Mouse (Mus musculus): ENCODE data around the gene Wnt2.
A peak's percentile ranks its signal among the peaks of the same experiment; 100 is the strongest.

The Wnt2 gene

GRCm38 (mm10) chr6:18029746-18030656 is at the start of gene Wnt2:
Wnt2 (minus strand) TSS chr6:18030585.
- DNase-seq, result peak in 1 of 2 experiments; percentile 17

GRCm38 (mm10) chr6:18078615-18079014 is 48.2 kb upstream of the Wnt2 start:
- DNase-seq, result peak in 1 of 2 experiments; percentile 28

- no peak for DNase-seq
Measured at GRCm38 (mm10) chr6:18076986-18077385, 46.6 kb upstream of the Wnt2 start.

- DNase-seq, result no peak
Measured at GRCm38 (mm10) chr6:18076577-18076976, 46.2 kb upstream of the Wnt2 start.

GRCm38 (mm10) chr6:18057899-18058298 is 27.5 kb upstream of the Wnt2 start:
- no peak for DNase-seq

GRCm38 (mm10) chr6:18051702-18052101 is 21.3 kb upstream of the Wnt2 start:
- DNase-seq, result no peak

GRCm38 (mm10) chr6:18044299-18044698 is 13.9 kb upstream of the Wnt2 start:
- no peak for DNase-seq

GRCm38 (mm10) chr6:18043172-18043571 is 12.8 kb upstream of the Wnt2 start:
- no peak for DNase-seq

GRCm38 (mm10) chr6:18032271-18032670 is 1.9 kb upstream of the Wnt2 start:
- no peak for DNase-seq

GRCm38 (mm10) chr6:18031509-18032010 is 1.2 kb upstream of the Wnt2 start:
- DNase-seq, result peak; percentile 72 to 74

GRCm38 (mm10) chr6:18030868-18031508 is 603 bp upstream of the Wnt2 start:
- peak in 1 of 2 experiments; percentile 14 for DNase-seq

GRCm38 (mm10) chr6:18024133-18024794 is 6.1 kb downstream of the Wnt2 start:
- DNase-seq, result no peak

GRCm38 (mm10) chr6:18013346-18013745 is 17.0 kb downstream of the Wnt2 start:
- no peak for DNase-seq

GRCm38 (mm10) chr6:18007356-18007755 is 23.0 kb downstream of the Wnt2 start:
- DNase-seq, result no peak

GRCm38 (mm10) chr6:18002065-18002464 is 28.3 kb downstream of the Wnt2 start:
- DNase-seq, result no peak

- no peak for DNase-seq
Measured at GRCm38 (mm10) chr6:17998497-17998896, 31.9 kb downstream of the Wnt2 start.

GRCm38 (mm10) chr6:17994956-17995790 is 35.2 kb downstream of the Wnt2 start:
- DNase-seq, result no peak

GRCm38 (mm10) chr6:17991625-17992024 is 38.8 kb downstream of the Wnt2 start:
- DNase-seq, result peak; percentile 34 to 43

- no peak for DNase-seq
Measured at GRCm38 (mm10) chr6:17990173-17991028, 40.0 kb downstream of the Wnt2 start.

- DNase-seq, result no peak
Measured at GRCm38 (mm10) chr6:17979361-17979760, 51.0 kb downstream of the Wnt2 start.

- no peak for DNase-seq
Measured at GRCm38 (mm10) chr6:17978881-17979280, 51.5 kb downstream of the Wnt2 start.
